Mouse (Mus musculus) hindbrain, embryonic 15.5 days (tissue): ENCODE results near the gene Toe1. TPM values are rescaled to one million over a fixed set of nuclear protein-coding genes. Genes with fewer than 3 reads are reported as not detected.
A peak's percentile ranks its signal among the peaks of the same experiment; 100 is the strongest.
"Not testable (repeated sequence)": the region's sequence is repeated elsewhere in the genome, so short reads cannot be mapped to it uniquely, and the experiment has no call there.

Source experiments
- ATAC-seq: fragments of 200-750 bp; cut with Nextera tagmentation; 2 replicates; pipeline ENCODE4 v1.8.0; 2017; ENCODE audit warnings: low read depth, moderate number of reproducible peaks, moderate TSS enrichment; ENCODE audit not compliant: low FRiP score
- H3K27ac ChIP-seq: fragments of 300-500 bp; sonication (generic); replicated peaks from 2 replicates; pipeline ENCODE4 v1.5.1; 2015; ENCODE audit warnings: mild to moderate bottlenecking, inconsistent platforms
- H3K27me3 ChIP-seq: fragments of 300-500 bp; sonication (generic); 2 replicates; pipeline ENCODE4 v1.6.1; 2015; ENCODE audit warnings: control low read depth, inconsistent platforms
- H3K36me3 ChIP-seq: fragments of 300-500 bp; sonication (generic); 2 replicates; pipeline ENCODE4 v1.6.1; 2015; ENCODE audit warnings: control low read depth, inconsistent platforms
- H3K4me1 ChIP-seq: fragments of 300-500 bp; sonication (generic); replicated peaks from 2 replicates; pipeline ENCODE4 v1.6.1; 2015; ENCODE audit warnings: control low read depth, inconsistent platforms
- H3K4me2 ChIP-seq: fragments of 300-500 bp; sonication (generic); 2 replicates; pipeline ENCODE4 v1.6.1; 2015; ENCODE audit warnings: moderate library complexity, mild to moderate bottlenecking, inconsistent platforms
- H3K4me3 ChIP-seq: fragments of 300-500 bp; sonication (generic); 2 replicates; pipeline ENCODE4 v1.5.1; 2015; ENCODE audit warnings: mild to moderate bottlenecking, inconsistent platforms
- H3K9ac ChIP-seq: fragments of 300-500 bp; sonication (generic); 2 replicates; pipeline ENCODE4 v1.6.1; 2015; ENCODE audit warnings: inconsistent platforms
- H3K9me3 ChIP-seq: fragments of 300-500 bp; sonication (generic); 2 replicates; pipeline ENCODE4 v1.6.1; 2016; ENCODE audit warnings: control low read depth, inconsistent platforms
- WGBS: fragments of 180-500 bp; shearing (Covaris S2); methylation state at CpG from one replicate; pipeline ENCODE4 v1.1.7; 2015; 5-methylcytosine and 5-hydroxymethylcytosine counted together
- polyA plus RNA-seq: library from polyadenylated mRNA; unstranded; fragments of >200 nt; fragmentation: Nextera tagmentation; extraction: Ambion mirVana; gene quantifications from 2 replicates; pipeline ENCODE4 v1.2.1, GENCODE M21; 2015

Toe1 gene
- 27.4 and 32.8 TPM in 2 replicates for polyA plus RNA-seq

- ATAC-seq, result peak; percentile 99
- peak within 1 kb of the TSS; percentile 63 for H3K9ac ChIP-seq
- peak within 1 kb of the TSS; percentile 71 for H3K4me3 ChIP-seq
- H3K27ac ChIP-seq, result peak within 1 kb of the TSS; percentile 89
- peak within 1 kb of the TSS; percentile 67 for H3K4me2 ChIP-seq
- no peaks in the 10 kb centered on the region for H3K27me3 ChIP-seq
- peaks cover 27% of the 10 kb centered on the region for H3K36me3 ChIP-seq
- peaks cover 13% of the 10 kb centered on the region for H3K4me1 ChIP-seq
- H3K9me3 ChIP-seq, result no peaks in the 10 kb centered on the region
- under 1% methylated on average over 58 of the region's 58 CpGs for WGBS
These were observed at the start of gene Toe1, which contains the start of gene Mutyh for GRCm38 (mm10) chr4:116807197-116808129. Gene Toe1 (minus strand): TSS chr4:116807640. Gene Mutyh (plus strand): TSS chr4:116807723.

GRCm38 (mm10) chr4:116857203-116857602 is 49.8 kb upstream of the Toe1 start:
- no peak overlapping the region for H3K9ac ChIP-seq
- H3K4me2 ChIP-seq, result no peak overlapping the region
- H3K27me3 ChIP-seq, result no peaks in the 10 kb centered on the region
- ATAC-seq, result no peak
- H3K36me3 ChIP-seq, result no peaks in the 10 kb centered on the region
- no peak overlapping the region for H3K27ac ChIP-seq
- 38% methylated on average over 10 of the region's 10 CpGs for WGBS
- H3K9me3 ChIP-seq, result no peaks in the 10 kb centered on the region
- no peaks in the 10 kb centered on the region for H3K4me1 ChIP-seq
- no peak overlapping the region for H3K4me3 ChIP-seq

- WGBS, result 16% methylated on average over 2 of the region's 2 CpGs
- no peak for ATAC-seq
- no peaks in the 10 kb centered on the region for H3K9me3 ChIP-seq
- H3K9ac ChIP-seq, result no peak overlapping the region
- no peak overlapping the region for H3K4me2 ChIP-seq
- H3K27me3 ChIP-seq, result no peaks in the 10 kb centered on the region
- H3K36me3 ChIP-seq, result no peaks in the 10 kb centered on the region
- H3K4me1 ChIP-seq, result no peaks in the 10 kb centered on the region
- H3K27ac ChIP-seq, result no peak overlapping the region
- no peak overlapping the region for H3K4me3 ChIP-seq
These were observed 46.8 kb upstream of the Toe1 start for GRCm38 (mm10) chr4:116854286-116854685.

- no peak for ATAC-seq
- H3K4me1 ChIP-seq, result no peaks in the 10 kb centered on the region
- WGBS, result 77% methylated on average over 3 of the region's 3 CpGs
- H3K27ac ChIP-seq, result no peak overlapping the region
- H3K27me3 ChIP-seq, result no peaks in the 10 kb centered on the region
- no peak overlapping the region for H3K4me2 ChIP-seq
- H3K9me3 ChIP-seq, result no peaks in the 10 kb centered on the region
- H3K9ac ChIP-seq, result no peak overlapping the region
- H3K36me3 ChIP-seq, result no peaks in the 10 kb centered on the region
- H3K4me3 ChIP-seq, result no peak overlapping the region
These were observed 42.5 kb upstream of the Toe1 start for GRCm38 (mm10) chr4:116849901-116850300.

- Histone ChIP-seq H3K4me3 (no peak overlapping the region), H3K27me3 (no peaks in the 10 kb centered on the region), H3K4me2 (no peak overlapping the region), H3K36me3 (no peaks in the 10 kb centered on the region), H3K4me1 (no peaks in the 10 kb centered on the region), H3K27ac (no peak overlapping the region), H3K9ac (no peak overlapping the region), H3K9me3 (no peaks in the 10 kb centered on the region)
- ATAC-seq, result no peak
- WGBS, result 88% methylated on average over 3 of the region's 3 CpGs
These were observed 36.9 kb upstream of the Toe1 start for GRCm38 (mm10) chr4:116844324-116844723.

GRCm38 (mm10) chr4:116840841-116841240 is 33.4 kb upstream of the Toe1 start:
- Histone ChIP-seq H3K4me3 (no peak overlapping the region), H3K4me2 (no peak overlapping the region), H3K9me3 (no peaks in the 10 kb centered on the region), H3K9ac (no peak overlapping the region), H3K27ac (no peak overlapping the region), H3K36me3 (no peaks in the 10 kb centered on the region), H3K27me3 (no peaks in the 10 kb centered on the region), H3K4me1 (no peaks in the 10 kb centered on the region)
- no peak for ATAC-seq
- 87% methylated on average over 6 of the region's 6 CpGs for WGBS

- not testable (repeated sequence) for H3K9ac ChIP-seq, H3K4me1 ChIP-seq, ATAC-seq, H3K9me3 ChIP-seq, H3K27me3 ChIP-seq, H3K36me3 ChIP-seq, H3K27ac ChIP-seq, H3K4me3 ChIP-seq
- H3K4me2 ChIP-seq, result 0 out of 2 replicates have a peak overlapping the region, but pooled peaks have one; percentile 23
- WGBS, result 34% methylated on average over 21 of the region's 29 CpGs
These were observed 32.7 kb upstream of the Toe1 start for GRCm38 (mm10) chr4:116840096-116840495.

GRCm38 (mm10) chr4:116838999-116839398 is 31.6 kb upstream of the Toe1 start:
- Histone ChIP-seq H3K27me3 (no peaks in the 10 kb centered on the region), H3K36me3 (no peaks in the 10 kb centered on the region), H3K4me2 (no peak overlapping the region), H3K9ac (no peak overlapping the region), H3K4me3 (no peak overlapping the region), H3K27ac (no peak overlapping the region), H3K4me1 (no peaks in the 10 kb centered on the region), H3K9me3 (no peaks in the 10 kb centered on the region)
- WGBS, result 18% methylated on average over 2 of the region's 2 CpGs
- ATAC-seq, result no peak

GRCm38 (mm10) chr4:116830070-116830368 is 22.6 kb upstream of the Toe1 start:
- ATAC-seq, result 0 out of 2 replicates have a peak, but pooled peaks have one; percentile 44
- H3K9ac ChIP-seq, result no peak overlapping the region

GRCm38 (mm10) chr4:116829364-116830069 is 22.1 kb upstream of the Toe1 start:
- Histone ChIP-seq H3K9ac (no peak overlapping the region), H3K27ac (peak overlapping the region; percentile 57), H3K27me3 (no peaks in the 10 kb centered on the region), H3K9me3 (no peaks in the 10 kb centered on the region), H3K4me1 (peaks cover 17% of the 10 kb centered on the region), H3K4me2 (no peak overlapping the region), H3K4me3 (no peak overlapping the region), H3K36me3 (no peaks in the 10 kb centered on the region)
- ATAC-seq, result no peak
- 33% methylated on average over 6 of the region's 6 CpGs for WGBS

More at GRCm38 (mm10) chr4:116830070-116830368, 22.6 kb upstream of the Toe1 start:
- WGBS, result 9% methylated on average over 6 of the region's 6 CpGs
- Histone ChIP-seq H3K27ac (peak overlapping the region; percentile 57), H3K36me3 (no peaks in the 10 kb centered on the region), H3K4me2 (no peak overlapping the region), H3K27me3 (no peaks in the 10 kb centered on the region), H3K4me3 (no peak overlapping the region), H3K4me1 (peaks cover 16% of the 10 kb centered on the region), H3K9me3 (no peaks in the 10 kb centered on the region)

- Histone ChIP-seq H3K9ac (no peak overlapping the region), H3K27me3 (peaks cover 3% of the 10 kb centered on the region; the same call in 1 of the 2 replicates), H3K4me2 (no peak overlapping the region), H3K4me3 (no peak overlapping the region), H3K36me3 (no peaks in the 10 kb centered on the region), H3K9me3 (no peaks in the 10 kb centered on the region), H3K27ac (no peak overlapping the region), H3K4me1 (peaks cover 24% of the 10 kb centered on the region)
- WGBS, result 1% methylated on average over 4 of the region's 4 CpGs
- ATAC-seq, result no peak
These were observed 20.4 kb upstream of the Toe1 start for GRCm38 (mm10) chr4:116827819-116828218.

GRCm38 (mm10) chr4:116824541-116825004 is 17.1 kb upstream of the Toe1 start:
- H3K4me3 ChIP-seq, result peak overlapping the region; percentile 54
- peak overlapping the region; percentile 81 for H3K27ac ChIP-seq
- ATAC-seq, result peak; percentile 77
- peak overlapping the region; percentile 76 for H3K9ac ChIP-seq
- H3K4me1 ChIP-seq, result peaks cover 28% of the 10 kb centered on the region
- peak overlapping the region; percentile 65 for H3K4me2 ChIP-seq
- H3K27me3 ChIP-seq, result peaks cover 26% of the 10 kb centered on the region; the same call in 1 of the 2 replicates
- H3K9me3 ChIP-seq, result no peaks in the 10 kb centered on the region
- WGBS, result 1% methylated on average over 29 of the region's 29 CpGs
- H3K36me3 ChIP-seq, result no peaks in the 10 kb centered on the region
